ENCODE assay signal across 26 mouse cellular contexts in genomic region chr4:132380965-132381616, GRCm38 (mm10).
"Had no signal": no experiment of that assay in that cellular context is flagged by ENCODE, and none has a peak within 500 bp of the region (broad histone marks: within the 10 kb centered on the region; RNA-seq: fewer than 3 reads in every experiment).

No protein-coding gene starts in this region.

- H3K4me3 ChIP-seq: gastrocnemius, adult 2 months; heart, embryonic 10.5 days; heart, embryonic 12.5 days; hindbrain, embryonic 10.5 days; hindbrain, embryonic 12.5 days; kidney, embryonic 15.5 days; limb, embryonic 10.5 days; limb, embryonic 12.5 days; liver, embryonic 12.5 days had no signal

- H3K9ac ChIP-seq: heart, embryonic 12.5 days; hindbrain, embryonic 12.5 days; hindbrain, embryonic 14.5 days; kidney, embryonic 15.5 days; limb, embryonic 12.5 days; liver, embryonic 12.5 days had no signal

- DNase-seq: gastrocnemius, adult 2 months; gastrocnemius, postnatal 10 days; gastrocnemius, postnatal 25 days; heart, adult 18-20 months; heart, postnatal 10 days; heart, postnatal 4 days; kidney, adult 11 months; kidney, adult 2 months; kidney, adult 9 months; kidney, postnatal 14 days; kidney, postnatal 36 days; layer of hippocampus, adult 9-11 months; layer of hippocampus, postnatal 36 days; liver had no signal

- H3K27me3 ChIP-seq: heart, embryonic 12.5 days; hindbrain, embryonic 12.5 days; kidney, embryonic 15.5 days; limb, embryonic 12.5 days; liver, embryonic 12.5 days had no signal

- H3K9me3 ChIP-seq: heart, embryonic 10.5 days; heart, embryonic 12.5 days; hindbrain, embryonic 10.5 days; hindbrain, embryonic 12.5 days; kidney, embryonic 15.5 days; limb, embryonic 10.5 days; limb, embryonic 12.5 days; liver, embryonic 12.5 days had no signal

- H3K27ac ChIP-seq: gastrocnemius, adult 2 months; heart, embryonic 10.5 days; hindbrain, embryonic 10.5 days; hindbrain, embryonic 12.5 days; hindbrain, embryonic 14.5 days; kidney, embryonic 15.5 days; kidney, postnatal 0 days; limb, embryonic 10.5 days; limb, embryonic 12.5 days; liver, embryonic 12.5 days had no signal

- H3K4me1 ChIP-seq: hindbrain, embryonic 10.5 days; hindbrain, embryonic 12.5 days; kidney, embryonic 15.5 days; limb, embryonic 10.5 days; limb, embryonic 12.5 days had no signal

- H3K4me2 ChIP-seq: heart, embryonic 12.5 days; hindbrain, embryonic 12.5 days; hindbrain, embryonic 14.5 days; kidney, embryonic 15.5 days; limb, embryonic 12.5 days; liver, embryonic 12.5 days had no signal

- ATAC-seq: hindbrain, embryonic 16.5 days; inflammation-experienced regulatory T-cells, adult 6 months; liver, embryonic 12.5 days had no signal
